Mouse (Mus musculus) monocyte, adult 5-6 weeks (primary cell): ENCODE data around the gene Igsf9. TPM values are rescaled to one million over a fixed set of nuclear protein-coding genes. Genes with fewer than 3 reads are reported as not detected.

Source experiments
- ATAC-seq: fragments of 153-309, 156-312 bp; replicated peaks from 2 replicates; pipeline ENCODE4 v1.8.0; 2017; ENCODE audit warnings: mild to moderate bottlenecking; ENCODE audit not compliant: low TSS enrichment, insufficient number of reproducible peaks, severe bottlenecking, poor library complexity, low FRiP score
- total RNA-seq: library from RNA; stranded (forward); fragments of 200-1000, 200-491, 200-594 nt; gene quantifications from 3 replicates; pipeline ENCODE4 v1.2.3, GENCODE M21; 2017

Igsf9 gene
- total RNA-seq, 1 experiment from 2014 or later, result 1.1 TPM

DNA sequence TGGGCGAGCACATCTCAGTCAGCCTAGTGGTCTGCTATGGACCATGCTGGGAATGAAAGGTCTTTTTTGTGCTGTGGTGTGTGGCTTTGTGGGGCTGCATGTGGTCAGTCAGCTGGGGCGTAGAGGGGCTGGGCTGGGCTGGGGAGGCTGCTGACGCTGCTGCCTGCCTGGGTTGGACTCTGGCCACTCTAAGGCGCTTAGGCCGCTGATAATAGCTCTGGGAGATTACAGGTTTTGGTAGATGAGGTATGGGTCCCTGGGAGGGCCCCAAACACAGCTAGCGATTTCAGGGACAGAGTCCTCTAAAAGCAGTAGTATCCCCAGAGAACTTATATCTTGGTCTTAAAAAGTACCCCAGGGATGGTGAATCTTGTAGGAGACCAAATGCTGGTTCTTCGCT, 7.2 kb downstream of the Igsf9 start:
- ATAC-seq, result no peak

- ATAC-seq, result no peak
Observed at GRCm38 (mm10) chr1:172489585-172490250, 8.1 kb downstream of the Igsf9 start.

- ATAC-seq, result peak; percentile 52
Observed at GRCm38 (mm10) chr1:172490261-172490661, 8.7 kb downstream of the Igsf9 start.

DNA sequence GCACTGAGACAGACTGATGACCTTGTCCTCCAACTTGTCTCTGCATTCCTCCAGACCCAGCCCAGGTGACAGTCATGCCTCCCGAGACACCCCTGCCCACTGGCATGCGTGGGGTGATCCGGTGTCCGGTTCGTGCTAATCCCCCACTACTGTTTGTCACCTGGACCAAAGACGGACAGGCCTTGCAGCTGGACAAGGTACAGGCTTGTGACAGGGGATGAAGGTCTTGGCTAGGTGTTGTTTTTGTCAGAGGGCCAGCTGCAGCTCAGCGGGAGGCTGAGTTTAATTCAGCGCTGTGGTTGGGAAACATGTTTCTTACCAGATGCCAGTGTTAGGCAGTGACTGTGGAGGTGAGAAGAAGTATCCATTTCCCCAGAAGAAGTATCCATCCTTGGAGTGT, 10.5 kb downstream of the Igsf9 start:
- no peak for ATAC-seq

DNA sequence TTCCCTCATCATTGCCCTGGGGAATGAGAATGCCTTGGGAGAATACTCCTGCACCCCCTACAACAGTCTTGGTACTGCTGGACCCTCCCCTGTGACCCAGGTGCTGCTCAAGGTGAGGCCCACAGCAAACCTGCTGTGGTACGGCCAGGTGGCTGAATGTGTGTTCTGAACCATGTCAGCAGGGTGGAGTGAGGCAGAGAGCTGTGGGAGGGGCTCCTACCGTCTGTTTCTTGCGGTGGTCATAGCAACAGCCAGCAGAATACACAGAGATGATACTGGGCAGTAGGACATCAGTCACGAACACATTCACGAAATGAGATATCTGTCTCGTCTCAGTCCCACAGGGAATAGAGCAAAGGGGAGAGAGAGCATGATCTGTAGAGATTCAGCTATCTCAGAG, 11.9 kb downstream of the Igsf9 start:
- ATAC-seq, result no peak

GRCm38 (mm10) chr1:172496030-172496429, 14.4 kb downstream of the Igsf9 start:
- no peak for ATAC-seq

- ATAC-seq, result no peak
Observed at GRCm38 (mm10) chr1:172497428-172497827, 15.8 kb downstream of the Igsf9 start.

DNA sequence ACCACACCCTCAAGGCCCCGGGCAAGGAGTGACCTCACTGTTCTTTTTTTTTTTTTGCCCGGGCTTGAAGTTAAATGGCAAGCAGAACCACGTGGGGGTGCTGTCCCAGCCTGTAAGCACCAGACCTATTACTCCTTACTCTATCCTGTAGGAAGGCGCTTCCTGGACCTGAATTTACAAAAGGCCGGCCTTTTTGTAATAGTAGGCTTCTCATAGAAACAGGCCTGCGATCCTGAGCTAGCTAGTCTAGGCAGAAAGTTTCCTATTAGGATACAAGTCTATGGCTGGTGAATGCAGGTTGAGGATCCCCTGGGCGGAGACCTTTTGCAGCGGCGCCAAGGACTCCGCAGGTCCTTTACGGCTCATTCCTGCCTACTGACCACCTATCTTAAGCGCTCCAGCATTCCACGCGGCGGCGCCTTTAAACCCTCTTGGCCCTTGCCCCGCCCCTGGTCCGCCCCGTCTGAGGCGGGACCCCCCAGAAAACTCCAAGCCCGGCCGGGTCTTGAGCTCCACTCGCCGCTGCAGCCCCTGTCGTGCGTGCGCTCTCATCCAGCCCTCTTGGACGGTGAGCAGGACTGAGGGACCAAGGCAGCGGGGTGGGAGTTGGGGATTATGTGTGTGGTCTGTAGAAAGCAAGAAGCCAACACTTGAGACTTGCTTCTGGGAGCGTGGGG, 18.3 kb downstream of the Igsf9 start, which contains the start of gene Tagln2:
Tagln2 (plus strand) TSS at position 283 of the 677 bp plus-strand sequence.
- 0 out of 2 replicates have a peak, but pooled peaks have one; percentile 1 for ATAC-seq

GRCm38 (mm10) chr1:172500451-172501370, 19.1 kb downstream of the Igsf9 start:
- ATAC-seq, result peak; percentile 37; the same call in 1 of the 2 replicates

- ATAC-seq, result peak; percentile 15; the same call in 1 of the 2 replicates
Observed at GRCm38 (mm10) chr1:172501371-172502144, 20.0 kb downstream of the Igsf9 start.

GRCm38 (mm10) chr1:172502145-172503110, 20.8 kb downstream of the Igsf9 start:
- no peak for ATAC-seq

GRCm38 (mm10) chr1:172503111-172503997, 21.8 kb downstream of the Igsf9 start:
- ATAC-seq, result no peak

DNA sequence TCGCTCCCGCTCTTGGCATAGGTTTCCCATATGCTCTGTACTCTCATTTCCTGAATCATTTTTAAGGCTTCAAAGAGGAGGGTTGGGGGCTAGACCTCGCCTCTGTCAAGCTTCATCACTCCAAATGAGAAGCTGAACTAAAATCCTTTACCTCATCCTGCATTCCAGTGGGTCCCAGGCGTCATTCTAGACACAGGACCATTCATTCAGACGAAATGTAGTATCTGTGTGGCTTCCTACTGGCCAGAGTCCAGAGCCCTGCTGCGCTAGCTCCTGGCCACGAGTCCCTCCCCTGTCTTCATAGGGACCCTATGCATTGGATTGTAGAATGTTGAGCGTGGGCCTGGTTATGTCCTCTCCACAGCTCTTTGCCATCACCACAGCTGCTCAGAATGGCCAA, 23.2 kb downstream of the Igsf9 start:
- no peak for ATAC-seq

DNA sequence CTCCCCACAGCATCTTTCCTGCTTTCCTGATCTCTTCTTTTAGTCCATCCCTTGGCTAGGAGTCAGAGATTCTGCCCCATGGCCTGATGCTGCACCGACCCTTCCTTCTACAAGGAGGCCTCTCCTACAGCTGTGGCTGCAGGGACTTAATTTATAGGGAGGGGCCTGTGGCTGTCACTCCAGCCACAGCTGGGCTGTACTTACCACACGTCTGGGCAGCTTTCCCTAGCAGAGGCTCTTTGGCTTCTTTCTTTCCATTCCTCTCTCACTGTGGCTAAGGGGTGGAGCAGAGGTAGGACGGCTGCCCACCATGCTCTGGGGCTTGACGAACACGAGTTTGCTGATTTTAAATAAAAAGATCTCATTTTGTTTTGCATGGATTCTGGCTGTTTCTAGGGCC, 25.4 kb downstream of the Igsf9 start:
- ATAC-seq, result no peak

GRCm38 (mm10) chr1:172507701-172508100, 26.1 kb downstream of the Igsf9 start:
- no peak for ATAC-seq

DNA sequence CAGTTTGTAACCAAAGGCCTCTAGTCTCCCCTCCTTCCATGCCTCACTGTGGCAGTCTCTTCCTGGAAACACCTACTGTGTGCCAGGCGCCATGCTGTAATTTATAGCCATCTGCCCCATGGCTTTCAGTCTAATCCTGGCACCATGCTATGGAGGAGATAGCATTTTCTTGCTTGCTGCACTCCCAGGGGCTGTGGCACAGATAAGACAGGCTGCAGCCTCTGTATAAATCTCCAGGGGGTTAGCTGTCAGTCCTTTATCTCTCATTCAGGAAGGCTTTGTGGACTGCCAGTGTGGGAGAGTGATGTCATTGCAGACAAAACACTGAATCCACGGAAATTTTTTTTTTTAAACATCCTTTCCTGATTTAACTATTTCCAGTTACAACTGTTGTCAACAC, 26.6 kb downstream of the Igsf9 start:
- no peak for ATAC-seq

DNA sequence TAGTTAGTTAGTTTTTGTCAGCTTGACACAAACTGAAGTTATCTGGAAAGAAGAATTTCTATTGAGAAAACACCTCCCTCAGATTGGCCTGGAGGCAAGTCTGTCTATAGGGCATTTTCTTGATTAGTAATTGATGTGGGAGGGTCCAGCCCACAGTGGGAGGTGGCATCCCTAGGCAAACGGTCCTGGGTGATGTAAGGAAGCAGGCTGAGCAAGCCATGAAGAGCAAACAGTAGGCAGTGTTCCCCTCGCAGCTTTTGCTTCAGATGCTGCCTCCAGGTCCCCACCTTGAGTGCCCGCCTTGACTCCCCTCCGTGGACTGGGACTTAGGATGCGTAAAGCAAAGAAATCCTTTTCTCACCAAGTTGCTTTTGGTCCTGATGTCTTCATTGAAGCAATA, 27.6 kb downstream of the Igsf9 start:
- ATAC-seq, result no peak
